Mouse (Mus musculus): ENCODE results near the gene H2afx.
"Not testable (repeated sequence)": the region's sequence is repeated elsewhere in the genome, so short reads cannot be mapped to it uniquely, and the experiment has no call there.

Gene H2afx

GRCm38 (mm10) chr9:44342605-44343004, 8.1 kb downstream of the H2afx start:
- DNase-seq = no peak

GRCm38 (mm10) chr9:44343290-44343689, 8.8 kb downstream of the H2afx start:
- DNase-seq = no peak

- DNase-seq = peak; percentile 94
Measured at GRCm38 (mm10) chr9:44343781-44344421, 9.4 kb downstream of the H2afx start, which contains the start of gene Hmbs. TSS of gene Hmbs (minus strand) at chr9:44344228.

GRCm38 (mm10) chr9:44345570-44346433, 11.3 kb downstream of the H2afx start:
- DNase-seq = no peak

- no peak for DNase-seq
Measured at GRCm38 (mm10) chr9:44347166-44347565, 12.7 kb downstream of the H2afx start.

- DNase-seq = no peak
Measured at GRCm38 (mm10) chr9:44347621-44348020, 13.1 kb downstream of the H2afx start.

- DNase-seq = no peak
Measured at GRCm38 (mm10) chr9:44348546-44348945, 14.1 kb downstream of the H2afx start.

- no peak for DNase-seq
Measured at GRCm38 (mm10) chr9:44351396-44351795, 16.9 kb downstream of the H2afx start.

GRCm38 (mm10) chr9:44352337-44352736, 17.8 kb downstream of the H2afx start:
- no peak for DNase-seq

- DNase-seq = no peak
Measured at GRCm38 (mm10) chr9:44353142-44353541, 18.6 kb downstream of the H2afx start.

GRCm38 (mm10) chr9:44357207-44357606, 22.7 kb downstream of the H2afx start:
- DNase-seq = no peak

- DNase-seq = peak; percentile 97
Measured at GRCm38 (mm10) chr9:44361190-44361917, 26.9 kb downstream of the H2afx start, which contains the start of gene Vps11. TSS of gene Vps11 (minus strand) at chr9:44361670.

GRCm38 (mm10) chr9:44361931-44362330, 27.4 kb downstream of the H2afx start:
- not testable (repeated sequence) for DNase-seq

- DNase-seq = peak; percentile 33
Measured at GRCm38 (mm10) chr9:44364480-44364879, 30.0 kb downstream of the H2afx start.

GRCm38 (mm10) chr9:44373386-44373785, 38.9 kb downstream of the H2afx start:
- DNase-seq = no peak

- DNase-seq = no peak
Measured at GRCm38 (mm10) chr9:44376141-44376540, 41.6 kb downstream of the H2afx start.

- DNase-seq = not testable (repeated sequence)
Measured at GRCm38 (mm10) chr9:44377335-44377734, 42.8 kb downstream of the H2afx start.

- no peak for DNase-seq
Measured at GRCm38 (mm10) chr9:44378153-44378730, 43.7 kb downstream of the H2afx start.

GRCm38 (mm10) chr9:44379054-44379834, 44.8 kb downstream of the H2afx start, which contains the start of gene Hyou1:
TSS of gene Hyou1 (plus strand) at chr9:44379490.
- peak; percentile 100 for DNase-seq

GRCm38 (mm10) chr9:44379862-44380261, 45.4 kb downstream of the H2afx start:
- DNase-seq = peak; percentile 34

- no peak for DNase-seq
Measured at GRCm38 (mm10) chr9:44384596-44384995, 50.1 kb downstream of the H2afx start.

Data from kidney, postnatal 10 days (tissue).